Mouse (Mus musculus) CD4-positive helper T cell, adult 2 months (primary cell): Measurements from ENCODE around the gene Hhat.
A peak's percentile ranks its signal among the peaks of the same experiment; 100 is the strongest.

Source experiments
- DNase-seq: peaks from one replicate; pipeline ENCODE4 v3.0.0-alpha.2; 2012; ENCODE audit warnings: low read depth, missing footprints, low spot score

Hhat gene

DNA sequence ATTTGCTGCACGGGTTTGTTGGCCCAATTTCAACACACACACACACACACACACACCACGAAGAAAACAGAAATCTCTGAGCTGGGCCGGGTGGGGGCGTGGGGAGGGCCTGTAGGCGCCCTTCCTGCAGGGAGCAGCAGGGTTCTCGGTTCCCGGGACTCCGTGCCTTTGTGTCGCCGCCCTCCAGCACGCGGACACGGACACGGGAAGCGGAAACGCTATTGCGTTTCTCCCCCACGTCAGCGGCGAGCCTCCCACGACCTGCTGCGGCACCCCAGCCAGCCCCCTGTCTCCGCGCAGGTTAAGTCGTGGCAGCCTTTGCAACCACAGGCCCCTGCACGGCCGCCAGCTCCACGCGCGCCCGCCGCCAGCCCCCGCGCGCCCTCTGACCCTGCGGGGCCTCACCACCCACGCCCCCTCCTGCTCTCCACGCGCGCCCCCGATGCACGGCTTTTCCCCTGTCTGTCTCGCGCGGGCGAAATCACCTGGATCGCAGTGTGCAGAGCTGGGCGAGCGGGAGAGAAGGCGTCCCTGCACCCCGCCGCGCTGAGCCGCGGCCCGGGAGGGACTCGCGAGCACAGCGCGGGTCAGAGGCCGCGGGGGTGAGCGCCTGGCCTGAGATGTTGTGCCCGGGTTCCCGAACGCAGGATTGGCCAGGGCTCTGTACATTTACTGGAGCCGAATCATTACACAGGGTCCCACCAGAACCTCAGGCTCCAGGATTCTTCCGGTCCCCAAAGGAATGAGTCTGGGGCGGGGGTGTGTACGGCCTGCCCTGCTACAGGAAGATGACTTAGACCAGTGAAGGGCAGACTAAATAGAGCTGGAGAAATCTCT is at the start of gene Hhat:
Gene Hhat (minus strand): TSS at position 729 of the 837 bp plus-strand sequence.
- DNase-seq: peak; percentile 88

DNA sequence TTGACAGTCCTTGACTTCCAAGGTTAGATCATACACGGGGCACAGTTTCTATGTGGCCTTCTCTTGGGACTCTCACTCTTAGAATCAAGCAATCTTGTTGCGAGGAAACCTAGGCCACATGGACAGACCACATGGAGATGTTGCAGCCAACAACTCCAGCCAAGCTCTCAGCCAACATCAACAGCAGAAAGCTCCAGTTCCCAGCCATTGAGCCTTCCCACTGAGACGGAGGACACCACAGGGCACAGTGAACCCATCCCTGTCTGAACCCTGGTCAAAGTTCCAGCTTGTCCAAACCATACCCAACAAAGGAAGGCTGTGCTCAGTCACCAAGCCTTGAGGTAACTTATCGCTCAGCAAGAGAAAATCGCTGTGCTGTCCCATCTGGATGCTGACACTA is 47.3 kb upstream of the Hhat start:
- no peak for DNase-seq

DNA sequence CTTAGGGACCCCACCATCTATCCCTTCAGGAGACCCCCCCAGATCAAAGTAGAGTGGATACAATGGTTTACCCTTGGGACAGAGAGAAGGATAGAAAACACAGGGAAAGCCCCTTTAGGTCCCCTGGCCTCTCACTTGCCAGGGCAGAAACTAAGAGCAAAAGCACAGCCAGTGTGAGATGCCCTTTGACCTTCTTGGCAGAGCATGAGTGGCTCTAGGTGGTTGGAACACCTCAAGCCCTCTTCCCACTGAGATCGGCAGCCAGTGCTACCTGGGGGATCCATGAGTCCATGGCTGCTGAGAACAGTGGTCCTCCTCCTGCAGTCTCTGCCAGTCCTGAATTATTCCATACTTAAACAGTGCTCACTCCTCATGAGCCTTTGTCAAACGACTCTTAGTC is 44.8 kb upstream of the Hhat start:
- no peak for DNase-seq

DNA sequence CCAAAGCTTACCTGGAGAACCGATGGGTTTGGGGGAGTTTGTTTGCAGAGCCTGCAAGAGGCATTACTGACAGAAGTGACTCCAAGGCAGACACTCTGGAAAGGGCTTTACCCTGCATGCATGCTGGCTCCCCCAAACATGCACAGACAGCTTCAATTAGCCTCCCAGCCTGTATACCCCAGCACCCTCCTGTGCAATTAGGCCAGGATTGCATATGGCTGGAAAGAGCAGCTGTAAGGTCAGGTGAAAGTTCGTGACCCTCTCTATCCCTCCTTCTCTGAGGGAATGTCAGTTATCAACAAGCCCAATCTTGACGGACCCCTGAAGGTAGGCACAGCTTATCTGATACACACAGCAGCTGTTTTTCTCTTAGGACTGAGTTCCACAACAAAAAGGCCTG is 43.7 kb upstream of the Hhat start:
- no peak for DNase-seq

DNA sequence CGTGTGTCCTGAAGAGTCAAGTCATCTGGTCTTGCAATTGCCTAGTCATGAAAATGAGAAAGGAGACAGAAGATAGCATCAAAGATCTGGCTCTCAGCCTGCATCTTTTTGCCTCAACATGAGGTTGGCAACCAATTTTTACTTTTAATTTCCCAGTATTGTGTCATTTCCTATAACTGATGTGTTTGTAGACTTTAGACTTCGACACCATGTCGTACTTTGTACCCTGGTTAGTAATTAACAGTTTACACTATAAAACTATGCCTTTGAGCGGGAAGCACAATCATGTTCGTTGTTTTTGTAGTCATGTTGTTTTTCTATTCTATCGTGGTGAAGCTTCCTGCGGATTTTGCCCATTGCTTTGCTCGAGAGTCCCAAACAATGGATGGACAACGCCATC is 41.7 kb upstream of the Hhat start:
- no peak for DNase-seq

DNA sequence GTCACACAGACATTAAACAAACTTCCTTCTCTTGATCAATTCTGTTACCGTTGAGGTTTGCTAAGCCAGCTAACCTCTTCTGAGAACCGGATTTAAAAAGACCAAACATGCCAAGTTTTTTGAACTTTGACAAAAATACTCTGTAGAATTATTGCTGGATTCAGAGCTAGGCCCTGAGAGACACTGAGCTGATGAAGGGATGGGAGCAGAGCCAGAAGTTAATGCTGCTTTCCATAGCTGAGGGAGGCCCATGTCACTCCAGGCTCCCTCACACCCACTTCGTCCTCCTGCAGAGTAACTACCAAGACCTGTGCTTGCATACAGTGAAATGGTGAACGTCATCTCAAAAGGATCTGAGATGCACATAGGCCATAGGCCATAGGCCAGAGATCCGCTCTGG is 41.3 kb upstream of the Hhat start:
- DNase-seq: no peak

DNA sequence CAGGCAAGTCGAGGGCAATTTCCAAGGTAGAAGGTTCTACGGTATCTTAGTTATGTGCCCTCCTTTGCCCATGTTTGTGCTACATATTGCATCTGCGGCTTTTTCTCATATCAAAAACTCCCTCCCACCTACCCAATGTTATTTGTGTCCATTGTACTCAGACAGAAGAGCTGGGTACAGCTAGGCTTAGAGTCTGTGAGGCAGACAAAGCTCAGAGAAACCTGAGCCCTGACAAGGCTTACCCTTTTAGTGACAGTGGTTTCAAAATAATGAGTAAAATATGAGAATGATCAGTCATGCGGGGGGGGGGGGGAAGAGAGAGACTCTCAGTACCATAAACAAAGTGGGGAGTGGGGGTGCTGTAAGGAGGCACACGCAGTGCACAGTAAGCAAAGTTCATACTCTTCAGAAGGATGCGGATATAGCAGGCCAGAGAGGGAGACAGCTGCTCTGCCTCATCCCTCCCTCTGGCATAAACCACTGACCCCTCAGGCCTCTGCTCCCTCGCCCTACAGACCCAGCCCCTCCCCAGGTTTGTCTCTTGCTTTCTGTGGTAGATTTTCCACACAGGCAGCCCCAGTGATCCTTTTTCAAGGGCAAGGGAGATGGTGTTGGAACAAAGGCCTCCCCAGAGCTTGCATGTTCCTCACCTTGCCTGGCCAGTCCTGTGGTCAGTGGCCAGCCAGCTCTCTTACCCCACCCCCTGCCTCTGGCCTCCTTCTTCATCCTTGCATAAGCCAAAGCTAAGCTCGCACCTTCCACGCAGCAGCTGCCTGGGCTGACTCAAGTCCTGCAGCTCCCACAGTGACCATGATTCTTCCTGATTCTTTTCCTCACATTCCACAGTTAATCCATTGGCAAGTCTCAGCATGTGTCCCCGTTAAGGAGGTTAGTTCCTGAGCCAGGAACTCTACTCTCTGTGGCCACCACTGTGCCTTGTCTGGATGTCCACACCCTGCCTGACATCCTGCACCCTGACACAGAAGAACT is 35.4 kb upstream of the Hhat start:
- no peak for DNase-seq

DNA sequence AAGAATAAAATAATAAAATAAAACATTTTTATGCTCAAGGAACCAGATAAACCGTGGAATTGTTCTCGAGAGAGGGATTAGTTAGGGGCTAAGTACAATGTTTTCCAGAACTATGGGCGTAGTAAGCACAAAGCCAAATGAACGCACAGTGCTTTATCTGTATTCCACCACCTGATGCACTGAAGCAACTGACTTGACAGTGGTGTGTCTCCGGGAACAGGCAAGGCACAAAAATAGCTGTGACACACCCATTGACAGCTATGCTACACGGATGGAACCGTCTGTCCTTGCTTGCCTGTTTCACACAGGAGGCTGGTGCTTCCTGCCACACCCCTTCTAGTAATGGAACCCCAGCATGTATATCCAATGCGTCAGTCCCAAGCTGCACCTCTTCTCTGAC is 29.3 kb upstream of the Hhat start:
- DNase-seq: no peak

DNA sequence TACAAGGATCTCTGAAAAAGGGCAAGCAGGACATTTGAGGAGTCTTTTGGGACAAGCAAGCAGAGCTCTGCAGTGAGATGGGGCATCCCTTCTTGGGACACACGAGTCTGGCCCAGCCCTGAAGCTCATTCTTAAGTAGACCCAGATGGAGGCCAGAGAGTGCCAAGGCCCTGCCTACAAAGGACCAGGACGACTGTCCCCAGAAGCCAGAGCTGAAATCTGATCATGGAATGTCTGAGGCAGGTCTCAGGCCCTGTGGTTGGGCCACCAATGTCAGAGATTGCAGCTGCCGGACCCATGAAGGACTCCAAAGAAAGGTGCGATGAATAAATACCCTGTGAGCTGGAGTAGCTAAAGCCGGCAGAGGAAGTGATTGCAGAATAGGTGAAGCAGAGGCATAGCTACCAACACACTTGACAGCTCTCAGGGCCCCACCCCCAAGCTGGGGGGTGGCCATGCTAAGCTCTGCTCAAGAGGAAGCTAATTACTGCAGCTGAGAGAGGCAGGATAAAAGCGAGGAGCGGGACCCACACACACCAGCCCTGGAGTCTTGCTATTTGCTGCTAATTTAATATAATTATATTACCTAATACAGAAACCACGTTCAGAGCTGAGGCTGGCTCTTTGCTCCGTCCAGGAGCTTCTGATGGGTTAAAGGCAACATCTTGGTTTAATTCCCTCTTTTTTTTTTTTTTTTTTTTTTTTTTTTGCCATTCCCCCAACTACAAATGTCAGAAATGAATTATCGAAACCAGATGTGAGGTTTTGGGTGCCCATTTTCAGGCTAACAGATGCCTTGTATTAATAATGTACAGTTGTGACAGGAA is 28.4 kb upstream of the Hhat start:
- DNase-seq: no peak

DNA sequence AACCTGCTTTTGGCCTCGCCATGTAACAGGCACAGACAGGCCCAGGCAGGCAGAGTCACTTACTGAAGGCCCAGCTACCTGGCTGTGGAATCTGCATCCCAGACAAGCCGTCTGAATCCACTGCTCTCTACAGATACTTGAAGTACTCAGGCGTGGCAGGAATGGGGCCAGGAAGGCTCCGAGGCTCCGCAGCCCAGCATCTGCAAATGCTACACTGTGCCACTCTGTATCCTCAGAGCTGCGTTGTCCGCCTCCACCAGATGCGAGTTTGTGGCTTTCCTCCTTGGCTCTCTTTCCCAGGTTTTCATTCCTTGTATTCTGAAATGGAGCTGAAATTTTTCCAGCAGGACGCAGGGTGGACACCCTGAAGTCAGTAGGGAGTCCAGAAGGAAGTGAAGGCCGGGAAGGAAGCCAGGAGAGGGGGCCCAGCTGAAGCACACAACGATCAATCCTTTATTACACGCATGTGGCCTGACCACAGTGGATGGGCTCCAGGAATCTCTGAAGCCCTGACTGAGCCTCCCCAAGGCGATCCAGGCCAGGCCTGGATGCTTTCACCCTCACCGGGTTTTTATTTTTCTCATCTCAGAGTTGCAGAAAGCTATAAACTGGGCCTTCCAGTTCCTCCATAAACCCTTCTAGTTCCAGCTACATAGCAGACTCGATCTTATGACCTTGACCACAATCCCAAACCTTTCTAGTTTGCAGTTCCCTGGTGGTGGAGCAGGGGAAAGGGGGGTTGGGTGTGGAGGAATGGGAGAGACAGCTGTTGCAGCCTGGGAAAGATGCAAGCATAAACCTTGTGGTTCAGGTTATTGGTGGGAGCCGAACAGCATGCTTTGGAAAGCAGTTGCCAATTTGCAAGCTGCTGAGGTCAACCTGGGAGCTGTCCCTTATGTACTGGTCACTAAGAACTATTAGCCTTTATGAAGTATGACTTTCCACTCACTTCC is 27.5 kb upstream of the Hhat start:
- DNase-seq: no peak

DNA sequence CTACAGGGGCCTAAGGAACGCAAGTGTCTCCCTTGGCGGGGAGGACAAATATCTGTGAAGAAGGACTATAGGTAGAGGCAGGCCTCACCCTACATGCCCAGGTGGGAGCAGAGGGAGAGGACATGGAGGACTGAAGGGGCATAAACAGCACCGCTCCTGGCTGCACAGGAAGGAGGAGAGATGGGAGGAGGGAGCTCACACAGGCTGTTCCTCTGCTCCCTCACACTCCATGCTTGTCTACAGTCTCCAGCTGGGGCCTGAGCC is 25.9 kb upstream of the Hhat start:
- DNase-seq: no peak

DNA sequence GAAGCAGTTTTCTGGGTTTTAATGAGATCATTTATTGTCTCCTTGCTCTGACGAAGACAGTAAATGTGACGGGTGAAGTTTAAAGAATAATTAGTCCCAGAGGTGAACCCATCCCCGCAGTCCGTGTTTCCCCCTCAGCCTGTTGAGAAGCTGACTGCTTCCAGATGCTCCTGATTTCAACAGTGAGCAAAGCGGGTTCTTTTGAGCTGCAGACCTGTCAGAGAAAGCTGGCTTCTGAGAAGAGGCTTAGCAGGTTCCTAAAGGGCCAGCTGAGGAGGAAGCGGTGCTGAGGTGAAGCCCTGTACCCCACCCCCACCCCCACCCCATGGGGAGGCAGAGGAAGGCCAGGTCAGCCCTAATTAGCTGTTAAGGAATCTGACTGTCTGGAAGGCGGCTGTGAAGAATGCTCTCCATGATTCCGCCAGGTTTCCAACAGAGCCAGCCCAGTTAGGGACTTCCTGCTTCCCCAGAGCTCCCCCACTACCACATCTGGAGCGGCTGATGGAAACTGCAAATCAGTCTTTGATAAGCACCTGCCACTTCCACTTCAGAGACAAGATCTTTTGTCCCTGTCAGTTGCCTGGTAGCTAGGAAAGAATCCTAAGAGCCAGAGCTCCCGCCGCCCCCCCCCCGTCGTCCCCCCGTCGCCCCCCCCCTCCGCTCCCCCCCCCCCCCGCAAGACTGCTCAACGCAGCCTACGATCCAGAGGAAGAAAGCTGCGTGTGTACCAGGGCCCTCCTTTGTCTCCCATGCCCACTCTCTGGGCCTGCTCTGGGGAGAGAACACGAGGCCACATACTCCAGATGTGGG is 25.4 kb upstream of the Hhat start:
- no peak for DNase-seq

DNA sequence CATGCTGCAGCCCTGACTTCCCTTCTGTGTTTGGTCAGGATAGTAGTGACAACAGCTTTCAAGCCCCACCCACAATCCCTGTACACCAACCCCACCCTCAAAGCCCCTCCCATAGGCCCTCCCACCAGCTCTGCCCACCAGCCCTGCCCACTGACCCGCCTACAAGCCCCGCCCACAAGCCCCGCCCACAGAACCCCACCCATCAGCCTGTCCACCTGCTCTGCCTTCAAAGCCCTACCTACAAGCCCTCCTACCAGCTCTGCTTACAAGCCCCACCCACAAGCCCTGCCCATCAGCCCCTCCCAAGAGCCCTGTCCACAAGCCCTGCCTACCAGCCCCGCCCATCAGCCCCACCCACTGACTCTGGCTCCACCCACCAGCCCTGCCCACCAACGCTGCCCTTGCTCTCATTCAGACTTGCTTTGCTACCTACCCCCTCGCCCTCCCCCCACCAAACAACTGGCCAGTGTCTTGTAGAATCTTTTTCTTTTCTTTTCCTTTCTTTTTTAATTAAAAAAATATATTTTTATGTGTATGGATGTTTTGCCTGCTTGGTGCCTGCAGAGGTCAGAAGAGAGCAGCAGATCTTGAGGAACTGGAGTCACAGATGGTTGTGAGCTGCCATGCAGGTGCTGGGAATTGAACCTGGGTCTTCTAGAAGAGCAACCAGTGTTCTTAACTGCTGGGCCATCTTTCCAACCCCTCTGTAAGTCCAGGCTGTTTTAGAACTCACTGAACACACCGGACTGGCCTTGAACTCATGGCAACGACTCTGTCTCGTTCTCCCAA is 24.1 kb upstream of the Hhat start:
- DNase-seq: no peak

DNA sequence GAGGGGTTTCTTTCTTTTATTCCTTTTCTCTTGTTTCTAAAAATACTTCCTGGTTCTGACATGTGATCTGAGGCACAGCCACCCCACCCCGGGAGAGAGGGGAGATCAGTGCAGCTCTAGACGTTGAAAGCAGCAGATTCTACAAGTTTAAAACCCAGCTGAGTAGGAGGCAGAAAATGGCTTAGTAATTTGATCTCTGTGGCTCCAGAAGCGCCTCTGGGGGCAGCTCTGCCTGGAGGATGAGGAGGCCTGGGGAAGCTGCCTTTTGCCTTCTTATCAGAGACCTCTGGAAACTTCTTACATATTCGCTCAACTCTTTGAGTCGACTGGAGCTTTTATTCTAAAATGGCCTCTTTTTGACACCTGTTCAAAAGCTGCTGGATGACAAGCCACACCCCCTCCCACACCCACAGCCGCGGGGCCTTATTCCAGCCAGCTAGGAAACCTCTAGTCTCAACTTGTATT is 20.9 kb upstream of the Hhat start:
- no peak for DNase-seq

DNA sequence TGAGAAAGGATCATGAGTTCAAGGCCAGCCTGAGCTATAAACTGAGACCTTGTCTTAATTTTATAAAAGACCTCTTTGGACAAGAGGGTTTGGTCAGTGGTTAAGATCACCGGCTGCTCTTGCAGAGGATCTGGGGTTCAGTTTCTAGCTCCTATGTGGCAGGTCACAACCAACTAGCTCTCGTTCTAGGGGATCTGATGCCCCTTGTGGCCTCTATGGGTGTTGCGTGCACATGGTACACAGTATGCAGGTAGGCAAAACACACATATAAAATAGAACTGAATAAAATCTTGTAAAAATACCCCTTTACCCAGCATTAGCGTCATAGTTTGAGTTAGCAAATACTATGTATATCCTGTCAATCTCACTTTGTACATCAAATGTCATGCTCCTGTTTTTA is 19.4 kb upstream of the Hhat start:
- peak; percentile 14 for DNase-seq

DNA sequence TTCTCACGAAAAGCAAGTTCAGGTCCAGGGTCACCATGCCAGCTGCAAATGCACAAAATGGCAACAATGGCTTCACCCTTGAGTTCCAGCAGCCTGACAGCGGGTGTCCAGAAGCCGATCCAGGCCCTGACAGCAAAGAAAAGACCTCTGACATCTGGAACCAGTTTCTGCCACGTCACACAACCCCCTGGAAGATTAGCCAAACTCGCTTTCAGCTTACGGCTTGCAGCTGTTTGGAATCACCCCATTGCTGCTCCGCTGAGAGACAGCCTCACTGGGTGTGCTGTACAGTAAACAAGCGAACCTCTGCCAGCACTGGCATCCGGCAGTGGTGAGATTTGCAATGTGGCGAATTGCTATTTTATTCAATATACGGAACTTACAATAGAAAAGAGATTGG is 18.8 kb upstream of the Hhat start:
- no peak for DNase-seq

DNA sequence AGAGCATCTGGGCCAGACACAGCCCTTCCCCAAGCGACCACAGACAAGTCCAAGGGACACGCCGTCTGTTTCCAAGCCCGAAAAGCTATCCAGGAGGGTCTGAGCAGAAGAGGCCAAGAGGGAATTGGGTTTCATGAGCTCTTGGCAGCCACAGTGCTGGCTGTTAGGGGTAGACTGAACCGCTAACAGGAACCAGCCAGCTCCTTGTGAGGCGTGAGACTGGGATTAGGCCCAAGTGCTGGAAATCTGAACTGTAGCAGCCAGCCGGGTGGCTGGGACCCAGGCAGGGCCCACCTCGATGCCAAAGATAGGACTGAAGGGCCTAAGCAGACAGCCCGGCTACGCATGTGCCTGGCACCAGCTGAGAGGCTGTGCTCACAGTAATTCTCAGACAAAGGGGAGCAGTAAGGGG is 18.1 kb upstream of the Hhat start:
- no peak for DNase-seq

DNA sequence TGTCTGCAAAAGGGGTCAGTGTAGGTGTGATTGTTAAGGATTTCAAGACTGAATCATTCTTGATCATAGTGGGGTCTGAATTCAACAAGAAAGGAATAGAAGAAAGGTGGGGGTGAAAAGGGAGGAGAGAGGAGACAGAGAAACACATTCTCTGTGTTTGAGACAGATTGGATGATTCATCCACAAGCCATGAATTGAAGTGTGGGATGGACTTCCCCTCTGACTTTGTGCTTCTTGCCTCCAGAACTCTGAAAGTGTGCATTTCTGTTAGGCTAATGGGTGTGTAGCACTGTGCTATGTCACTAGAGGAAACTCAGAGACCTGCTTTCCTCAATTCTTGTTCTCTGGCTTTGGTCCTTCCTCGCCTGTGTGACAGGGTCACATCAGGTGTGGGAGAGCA is 15.2 kb upstream of the Hhat start:
- DNase-seq: no peak
